Mouse (Mus musculus) liver, embryonic 14.5 days (tissue): ENCODE results near the gene Spem1. TPM values are rescaled to one million over a fixed set of nuclear protein-coding genes. Genes with fewer than 3 reads are reported as not detected.

Experiments used
- ATAC-seq: fragments of 200-750 bp; cut with Nextera tagmentation; 2 replicates; pipeline ENCODE4 v1.8.0; 2017; ENCODE audit warnings: moderate number of reproducible peaks, mild to moderate bottlenecking, moderate library complexity; ENCODE audit not compliant: insufficient read depth
- DNase-seq, 3 experiments: peaks; one replicate each; pipeline ENCODE4 v3.0.0-alpha.2; 2012 to 2013; ENCODE audit warnings: low read depth in 3 of 3, low spot score in 3 of 3
- H3K27ac ChIP-seq: fragments of 300-500 bp; sonication (generic); 2 replicates; pipeline ENCODE4 v1.5.1; 2014; ENCODE audit warnings: moderate library complexity, mild to moderate bottlenecking, control low read depth, inconsistent platforms
- H3K27me3 ChIP-seq: fragments of 300-500 bp; sonication (generic); 2 replicates; pipeline ENCODE4 v1.6.1; 2014; ENCODE audit warnings: mild to moderate bottlenecking, low read length, moderate library complexity; ENCODE audit not compliant: control insufficient read depth, insufficient read depth
- H3K36me3 ChIP-seq: fragments of 300-500 bp; sonication (generic); replicated peaks from 2 replicates; pipeline ENCODE4 v1.6.1; 2014; ENCODE audit warnings: low read depth; ENCODE audit not compliant: control insufficient read depth, insufficient read depth
- H3K4me1 ChIP-seq, 2 experiments: fragments of 200-500 bp in 1 of 2; fragments of 300-500 bp in 1 of 2; sonication (generic) in 1 of 2; replicated peaks; 2 replicates each; pipeline ENCODE4 v1.6.1; 2012 to 2014; ENCODE audit warnings: antibody characterized with exemption in 1 of 2, inconsistent platforms in 1 of 2, low read length in 1 of 2; ENCODE audit not compliant: control insufficient read depth in 2 of 2, insufficient read depth in 2 of 2
- H3K4me2 ChIP-seq: fragments of 300-500 bp; sonication (generic); 2 replicates; pipeline ENCODE4 v1.6.1; 2014; ENCODE audit warnings: low read depth, mild to moderate bottlenecking, control low read depth, moderate library complexity
- H3K4me3 ChIP-seq, 2 experiments: fragments of 200-500 bp in 1 of 2; fragments of 300-500 bp in 1 of 2; sonication (generic) in 1 of 2; 2 replicates each; pipeline ENCODE4 v1.5.1; 2012 to 2014; ENCODE audit warnings: low read depth in 2 of 2, low read length in 2 of 2, mild to moderate bottlenecking in 2 of 2, control low read depth in 1 of 2, inconsistent platforms in 1 of 2, moderate library complexity in 1 of 2; ENCODE audit not compliant: insufficient read depth in 1 of 2
- H3K9ac ChIP-seq: fragments of 300-500 bp; sonication (generic); replicated peaks from 2 replicates; pipeline ENCODE4 v1.6.1; 2014; ENCODE audit warnings: mild to moderate bottlenecking, control low read depth, moderate library complexity
- H3K9me3 ChIP-seq: fragments of 300-500 bp; sonication (generic); 2 replicates; pipeline ENCODE4 v1.6.1; 2016; ENCODE audit warnings: low read length, mixed read lengths; ENCODE audit not compliant: control insufficient read depth
- CTCF ChIP-seq: IDR thresholded peaks from 2 replicates; pipeline ENCODE4 v1.5.1; 2016; ENCODE audit warnings: antibody characterized with exemption, low read depth, control low read depth
- EP300 ChIP-seq: IDR thresholded peaks from 2 replicates; pipeline ENCODE4 v1.6.1; 2016; ENCODE audit warnings: antibody characterized with exemption, low read depth
- WGBS: fragments of 180-500 bp; shearing (Covaris S2); extraction: QIAGEN DNeasy Blood & Tissue Kit; methylation state at CpG from one replicate; pipeline ENCODE4 v1.1.7; 2014; ENCODE audit not compliant: insufficient replicate concordance; 5-methylcytosine and 5-hydroxymethylcytosine counted together
- polyA plus RNA-seq, 2 experiments: library from polyadenylated mRNA; depleted of rRNA in 1 of 2; stranded (reverse) in 1 of 2; unstranded in 1 of 2; fragments of >200 nt; fragmentation: Nextera tagmentation in 1 of 2; extraction: Ambion mirVana in 1 of 2; gene quantifications; 2 replicates each; pipeline versions ENCODE4 v1.2.1 to v1.2.3; 2012 to 2014

Spem1 gene
- polyA plus RNA-seq, 2 experiments, result not detected

GRCm38 (mm10) chr11:69791420-69791819 lies 30.6 kb downstream of the Spem1 start:
- 44% methylated on average over 5 of the region's 5 CpGs for WGBS
- no peak for DNase-seq
- H3K36me3 ChIP-seq, result no peaks in the 10 kb centered on the region
- H3K9ac ChIP-seq, result no peak overlapping the region
- H3K4me2 ChIP-seq, result no peak overlapping the region
- H3K27ac ChIP-seq, result no peak overlapping the region
- H3K4me3 ChIP-seq, result no peak overlapping the region
- H3K4me1 ChIP-seq, result peaks cover 4 to 8% of the 10 kb centered on the region in 2 experiments; a peak in 3 of 4 replicates
- H3K27me3 ChIP-seq, result peaks cover 7% of the 10 kb centered on the region
- no peak for ATAC-seq
- no peak for TF ChIP-seq CTCF
- no peak for TF ChIP-seq EP300
- H3K9me3 ChIP-seq, result no peaks in the 10 kb centered on the region

- Histone ChIP-seq H3K4me3 (no peak overlapping the region), H3K9ac (no peak overlapping the region), H3K36me3 (no peaks in the 10 kb centered on the region), H3K27me3 (no peaks in the 10 kb centered on the region; the same call in none of the 2 replicates), H3K9me3 (no peaks in the 10 kb centered on the region), H3K4me1 (peaks cover 8 to 9% of the 10 kb centered on the region in 2 experiments), H3K4me2 (no peak overlapping the region), H3K27ac (no peak overlapping the region)
- no peak for DNase-seq
- WGBS, result 50% methylated on average over 5 of the region's 5 CpGs
- TF ChIP-seq EP300, result no peak
- TF ChIP-seq CTCF, result no peak
- no peak for ATAC-seq
Observed at GRCm38 (mm10) chr11:69789431-69789830, 32.5 kb downstream of the Spem1 start.

GRCm38 (mm10) chr11:69787306-69787705 lies 34.7 kb downstream of the Spem1 start:
- H3K4me3 ChIP-seq, result no peak overlapping the region
- DNase-seq (no peak), ATAC-seq (no peak)
- 61% methylated on average over 5 of the region's 5 CpGs for WGBS
- H3K27ac ChIP-seq, result no peak overlapping the region
- H3K4me1 ChIP-seq, result peaks cover 11 to 12% of the 10 kb centered on the region in 2 experiments
- TF ChIP-seq EP300 (no peak), CTCF (no peak)
- H3K27me3 ChIP-seq, result no peaks in the 10 kb centered on the region
- no peaks in the 10 kb centered on the region for H3K36me3 ChIP-seq
- no peak overlapping the region for H3K4me2 ChIP-seq
- H3K9ac ChIP-seq, result no peak overlapping the region
- H3K9me3 ChIP-seq, result no peaks in the 10 kb centered on the region

- peaks cover 11 to 12% of the 10 kb centered on the region in 2 experiments for H3K4me1 ChIP-seq
- peak; percentile 22; the same call in 1 of the 2 replicates for TF ChIP-seq EP300
- no peak for TF ChIP-seq CTCF
- peak overlapping the region; percentile 3 for H3K9ac ChIP-seq
- peak overlapping the region; percentile 28; the same call in 1 of the 2 replicates for H3K27ac ChIP-seq
- 8% methylated on average over 15 of the region's 15 CpGs for WGBS
- H3K9me3 ChIP-seq, result no peaks in the 10 kb centered on the region
- H3K4me2 ChIP-seq, result peak overlapping the region; percentile 59
- peak; percentile 57 to 71 (median 67) for DNase-seq
- H3K4me3 ChIP-seq, result peak overlapping the region; percentile 35 to 65
- ATAC-seq, result peak; percentile 81
- H3K27me3 ChIP-seq, result peaks cover 11% of the 10 kb centered on the region
- no peaks in the 10 kb centered on the region for H3K36me3 ChIP-seq
Observed at GRCm38 (mm10) chr11:69784793-69785272, 37.1 kb downstream of the Spem1 start.

GRCm38 (mm10) chr11:69781828-69782227 lies 40.2 kb downstream of the Spem1 start:
- Histone ChIP-seq H3K4me2 (no peak overlapping the region), H3K9ac (no peak overlapping the region), H3K9me3 (no peaks in the 10 kb centered on the region), H3K27me3 (peaks cover 14% of the 10 kb centered on the region), H3K4me3 (no peak overlapping the region), H3K36me3 (no peaks in the 10 kb centered on the region), H3K4me1 (peaks cover 11 to 12% of the 10 kb centered on the region in 2 experiments), H3K27ac (no peak overlapping the region)
- DNase-seq, result no peak
- ATAC-seq, result no peak
- TF ChIP-seq EP300 (no peak), CTCF (no peak)
- WGBS, result 37% methylated on average over 4 of the region's 4 CpGs
